Mouse (Mus musculus) spleen, adult 12 weeks (tissue): ENCODE measurements around the gene Fiz1.

Experiments
- DNase-seq: peaks from one replicate; pipeline ENCODE4 v3.0.0; 2022; ENCODE audit warnings: low spot score

The Fiz1 gene

GRCm38 (mm10) chr7:4996934-4997333, 17.6 kb downstream of the Fiz1 start:
- DNase-seq: no peak

DNA sequence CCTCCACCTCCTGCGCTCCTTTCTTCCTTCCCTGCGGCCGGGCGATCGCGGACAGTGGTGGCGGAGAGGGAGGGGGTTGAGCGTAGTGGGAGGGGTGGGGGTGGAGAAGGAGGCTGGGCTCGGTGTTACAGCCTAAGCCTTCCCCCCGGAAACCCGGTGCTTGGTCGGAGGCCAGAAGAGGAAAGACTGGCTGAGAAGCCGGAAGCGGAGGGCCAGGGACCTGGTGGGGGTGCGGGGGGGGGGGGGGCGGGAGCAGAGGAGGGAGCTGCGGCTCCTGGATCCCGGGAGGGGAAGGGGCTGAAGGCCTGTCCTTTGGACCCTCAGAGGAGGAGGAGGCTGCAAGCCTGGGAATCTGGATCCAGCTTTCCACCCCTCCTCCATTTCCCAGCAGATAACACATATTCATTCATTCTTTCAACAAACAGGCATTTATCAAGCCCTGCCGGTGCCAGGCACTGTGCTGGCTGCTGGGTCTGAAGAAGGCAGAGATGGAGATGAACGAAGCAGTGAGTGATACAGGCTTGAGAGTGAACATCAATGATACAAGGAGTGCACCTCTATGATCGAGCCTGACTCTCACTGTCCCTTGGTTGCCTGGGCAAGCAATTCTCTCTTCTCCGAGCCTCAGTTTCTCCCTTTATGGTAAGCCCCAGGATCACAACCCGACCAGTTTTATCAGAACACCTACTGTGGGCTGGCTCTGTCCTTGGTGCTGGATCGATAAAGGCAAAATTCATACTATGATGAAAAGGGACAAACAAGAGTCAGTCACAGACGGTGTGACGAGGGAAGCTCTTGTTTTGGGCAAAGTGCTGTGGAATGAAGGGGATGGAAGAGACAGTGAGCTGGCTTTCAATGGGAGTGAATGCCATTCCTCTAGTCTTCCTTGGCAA, 18.2 kb downstream of the Fiz1 start, which contains the start of gene Zfp579:
Gene Zfp579, minus strand, starts transcription at position 156 of the 893 bp plus-strand sequence.
- no peak for DNase-seq

- DNase-seq: no peak
Observed at GRCm38 (mm10) chr7:4995268-4996002, 19.1 kb downstream of the Fiz1 start.

DNA sequence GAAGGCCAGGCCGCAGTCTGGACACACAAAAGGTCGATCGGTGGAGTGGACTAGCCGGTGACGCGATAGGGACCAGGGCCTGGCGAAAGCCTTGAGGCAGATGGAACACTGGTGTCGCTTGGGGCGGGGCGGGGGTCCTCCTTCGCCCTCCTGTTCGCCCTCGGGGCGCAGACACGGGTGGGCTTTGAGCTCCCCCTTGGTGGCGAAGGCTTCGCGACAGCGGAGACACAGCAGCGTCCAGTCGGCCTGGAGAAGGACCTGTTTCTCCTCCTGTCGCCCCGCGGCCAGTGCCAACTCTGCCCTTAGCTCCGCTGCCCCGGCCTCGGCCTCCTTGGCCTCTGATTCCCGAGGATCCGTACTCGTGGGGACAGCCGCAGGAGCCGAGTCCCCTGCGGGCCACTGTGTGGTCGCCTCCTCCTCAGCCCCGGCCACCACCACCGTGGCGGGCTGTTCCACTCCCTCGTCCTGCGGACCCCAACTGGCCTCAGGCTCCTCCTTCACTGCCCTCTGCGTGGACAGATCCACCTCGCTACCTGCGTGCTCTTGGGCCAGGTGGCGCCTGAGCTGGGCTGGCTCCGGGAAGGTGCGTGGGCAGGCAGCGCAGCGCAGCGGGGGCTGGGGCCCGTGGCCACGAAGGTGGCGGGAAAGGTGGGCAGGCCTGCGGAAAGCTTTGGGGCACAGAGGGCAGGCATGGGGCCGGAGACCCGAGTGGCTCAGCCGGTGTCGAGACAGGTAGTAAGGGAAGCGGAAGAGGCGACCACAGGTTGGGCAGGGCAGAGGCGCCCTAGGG, 20.3 kb downstream of the Fiz1 start:
- DNase-seq: no peak

GRCm38 (mm10) chr7:4993347-4993998, 21.0 kb downstream of the Fiz1 start:
- no peak for DNase-seq

DNA sequence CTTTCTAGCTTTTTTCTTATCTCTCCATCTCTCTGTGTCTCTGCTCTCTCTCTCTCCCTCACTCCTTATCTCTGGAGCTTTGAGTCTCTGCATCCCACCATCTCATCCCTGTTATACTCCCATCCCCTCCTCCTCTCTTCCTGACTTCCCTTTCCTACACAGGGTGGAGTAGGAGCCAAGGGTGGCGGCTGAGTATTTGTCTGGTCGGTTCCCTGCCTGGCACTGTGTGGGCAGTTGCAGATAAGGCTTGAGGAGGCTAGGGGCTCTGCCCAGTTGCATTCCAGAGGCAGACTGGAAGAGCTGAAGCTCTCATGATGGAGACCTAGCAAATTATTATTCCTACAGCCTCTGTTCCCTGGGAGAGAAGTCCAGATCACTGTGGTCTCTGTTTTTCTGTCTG, 26.2 kb downstream of the Fiz1 start:
- no peak for DNase-seq

- DNase-seq: no peak
Observed at GRCm38 (mm10) chr7:4976832-4977231, 37.7 kb downstream of the Fiz1 start.

GRCm38 (mm10) chr7:4975455-4975854, 39.0 kb downstream of the Fiz1 start:
- no peak for DNase-seq

DNA sequence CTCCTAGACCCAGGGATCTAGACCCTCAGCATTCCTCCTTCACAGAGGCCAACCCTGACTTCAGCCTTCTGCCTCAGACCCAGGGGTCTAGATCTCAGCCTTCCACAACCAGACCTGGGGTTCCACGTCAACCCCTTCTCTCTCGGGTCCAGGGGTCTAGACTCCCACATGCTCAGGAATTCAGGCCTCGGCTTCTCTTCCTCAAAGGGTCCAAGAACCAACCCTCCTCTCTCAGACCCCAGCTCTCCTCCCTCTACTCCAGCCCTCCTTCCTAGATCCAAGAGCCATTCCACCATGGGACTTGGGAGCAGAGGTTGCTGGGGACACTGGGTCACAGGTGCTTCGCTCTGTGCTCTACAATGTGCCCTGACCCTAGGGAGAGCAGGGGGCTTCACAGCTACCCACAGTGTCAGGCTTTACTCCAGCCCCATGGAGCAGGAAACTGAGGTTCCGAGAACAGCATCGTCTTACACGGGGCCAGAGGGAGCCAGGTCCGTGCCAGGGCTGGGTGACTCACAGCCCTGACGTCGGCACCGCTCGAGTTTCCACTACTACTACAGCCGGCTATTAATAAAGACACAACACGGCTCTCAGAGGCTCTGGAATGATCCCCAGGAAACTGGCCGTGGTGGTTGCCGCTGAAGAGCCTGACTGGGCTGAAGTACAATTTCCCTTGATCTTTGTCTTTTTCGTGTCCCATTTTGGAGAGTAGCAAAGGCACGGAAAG, 42.0 kb downstream of the Fiz1 start:
- no peak for DNase-seq

DNA sequence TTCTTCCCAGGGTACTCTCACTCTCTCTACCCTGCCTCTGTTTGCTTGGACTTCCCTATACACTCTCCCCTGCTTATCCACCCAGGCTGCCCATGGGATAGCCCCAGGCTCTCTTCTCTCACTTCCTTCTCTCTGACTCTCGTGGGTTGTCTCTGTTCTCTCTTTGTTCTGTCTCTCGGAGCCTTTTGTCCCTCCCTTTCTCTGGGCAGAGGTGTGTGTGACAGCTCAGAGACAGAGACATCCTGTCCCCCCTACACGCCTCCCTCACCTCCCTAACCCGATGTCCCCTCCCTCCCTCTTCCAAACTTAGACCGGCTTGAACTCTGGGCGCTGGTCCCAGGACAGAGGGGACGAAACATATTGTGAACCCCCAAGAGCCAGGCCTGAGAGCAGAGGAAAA, 42.8 kb downstream of the Fiz1 start:
- no peak for DNase-seq

GRCm38 (mm10) chr7:4971068-4971467, 43.4 kb downstream of the Fiz1 start, which contains the start of gene Sbk3:
Gene Sbk3 (minus strand): TSS chr7:4971168.
- DNase-seq: no peak

GRCm38 (mm10) chr7:4964988-4965387, 49.5 kb downstream of the Fiz1 start:
- DNase-seq: no peak

GRCm38 (mm10) chr7:4964272-4964671, 50.2 kb downstream of the Fiz1 start, which contains the start of gene Sbk2:
Gene Sbk2 (minus strand): TSS chr7:4964406.
- peak; percentile 45 for DNase-seq

GRCm38 (mm10) chr7:4963527-4963926, 51.0 kb downstream of the Fiz1 start:
- DNase-seq: no peak

DNA sequence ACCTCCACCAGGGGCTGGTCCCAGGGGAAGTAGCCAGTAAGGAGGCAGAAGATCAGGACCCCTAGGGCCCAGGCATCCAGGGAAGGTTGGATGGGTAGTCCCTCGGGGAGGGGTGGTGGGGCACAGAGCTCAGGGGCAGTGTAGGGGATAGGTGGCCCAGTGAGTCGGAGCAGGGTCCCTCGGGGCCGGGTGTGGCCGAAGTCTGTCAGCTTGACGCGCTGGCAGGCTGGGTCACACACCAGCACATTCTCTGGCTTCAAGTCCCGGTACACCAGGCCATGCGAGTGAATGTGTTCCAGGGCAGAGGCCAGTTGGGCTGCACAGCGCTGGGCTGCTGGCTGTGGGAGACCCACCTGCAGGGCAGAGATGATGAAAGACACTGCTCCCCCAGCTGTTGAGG, 57.1 kb downstream of the Fiz1 start:
- DNase-seq: no peak
